Mouse (Mus musculus) embryonic facial prominence, embryonic 15.5 days (tissue): ENCODE data around the gene Hdac9. TPM values are rescaled to one million over a fixed set of nuclear protein-coding genes. Genes with fewer than 3 reads are reported as not detected.
A peak's percentile ranks its signal among the peaks of the same experiment; 100 is the strongest.

Source experiments
- ATAC-seq: fragments of 200-750 bp; cut with Nextera tagmentation; 2 replicates; pipeline ENCODE4 v1.8.0; 2017; ENCODE audit warnings: low read depth, moderate TSS enrichment; ENCODE audit not compliant: insufficient number of reproducible peaks, low FRiP score, low TSS enrichment
- H3K27ac ChIP-seq: fragments of 300-500 bp; sonication (generic); replicated peaks from 2 replicates; pipeline ENCODE4 v1.5.1; 2015; ENCODE audit warnings: mild to moderate bottlenecking, inconsistent platforms
- H3K27me3 ChIP-seq: fragments of 300-500 bp; sonication (generic); 2 replicates; pipeline ENCODE4 v1.6.1; 2015; ENCODE audit warnings: inconsistent platforms
- H3K36me3 ChIP-seq: fragments of 300-500 bp; sonication (generic); 2 replicates; pipeline ENCODE4 v1.6.1; 2015; ENCODE audit warnings: mild to moderate bottlenecking, inconsistent platforms
- H3K4me1 ChIP-seq: fragments of 300-500 bp; sonication (generic); 2 replicates; pipeline ENCODE4 v1.6.1; 2015; ENCODE audit warnings: inconsistent platforms
- H3K4me2 ChIP-seq: fragments of 300-500 bp; sonication (generic); replicated peaks from 2 replicates; pipeline ENCODE4 v1.6.1; 2015; ENCODE audit warnings: mild to moderate bottlenecking, inconsistent platforms
- H3K4me3 ChIP-seq: fragments of 300-500 bp; sonication (generic); replicated peaks from 2 replicates; pipeline ENCODE4 v1.5.1; 2015; ENCODE audit warnings: mild to moderate bottlenecking, inconsistent platforms
- H3K9ac ChIP-seq: fragments of 300-500 bp; sonication (generic); 2 replicates; pipeline ENCODE4 v1.6.1; 2015; ENCODE audit warnings: inconsistent platforms
- H3K9me3 ChIP-seq: fragments of 300-500 bp; sonication (generic); replicated peaks from 2 replicates; pipeline ENCODE4 v1.6.1; 2016; ENCODE audit warnings: inconsistent platforms
- whole genome bisulfite sequencing: fragments of 180-500 bp; shearing (Covaris S2); methylation state at CpG from one replicate; pipeline ENCODE4 v1.1.7; 2015; 5-methylcytosine and 5-hydroxymethylcytosine counted together
- polyA plus RNA-seq: library from polyadenylated mRNA; unstranded; fragments of >200 nt; fragmentation: Nextera tagmentation; extraction: Ambion mirVana; gene quantifications from 2 replicates; pipeline ENCODE4 v1.2.1, GENCODE M21; 2015

Gene Hdac9
- polyA plus RNA-seq, 1 experiment from 2014 or later, result 7.4 TPM

GRCm38 (mm10) chr12:34338886-34339285 lies 578.0 kb downstream of the Hdac9 start:
- WGBS, result 62% methylated on average over 4 of the region's 4 CpGs
- H3K27me3 ChIP-seq, result no peaks in the 10 kb centered on the region
- no peak overlapping the region for H3K27ac ChIP-seq
- no peak overlapping the region for H3K4me3 ChIP-seq
- no peaks in the 10 kb centered on the region for H3K36me3 ChIP-seq
- no peak overlapping the region for H3K9ac ChIP-seq
- H3K4me1 ChIP-seq, result no peaks in the 10 kb centered on the region
- no peaks in the 10 kb centered on the region for H3K9me3 ChIP-seq
- no peak for ATAC-seq
- H3K4me2 ChIP-seq, result no peak overlapping the region

- no peak overlapping the region for H3K4me3 ChIP-seq
- no peaks in the 10 kb centered on the region for H3K4me1 ChIP-seq
- H3K36me3 ChIP-seq, result no peaks in the 10 kb centered on the region
- H3K9ac ChIP-seq, result no peak overlapping the region
- no peak overlapping the region for H3K27ac ChIP-seq
- no peaks in the 10 kb centered on the region for H3K27me3 ChIP-seq
- 60% methylated on average over 4 of the region's 4 CpGs for WGBS
- H3K9me3 ChIP-seq, result no peaks in the 10 kb centered on the region
- no peak overlapping the region for H3K4me2 ChIP-seq
- no peak for ATAC-seq
Observed at GRCm38 (mm10) chr12:34334455-34335084, 582.3 kb downstream of the Hdac9 start.

GRCm38 (mm10) chr12:34332884-34333283 lies 584.0 kb downstream of the Hdac9 start:
- H3K27ac ChIP-seq, result no peak overlapping the region
- no peaks in the 10 kb centered on the region for H3K27me3 ChIP-seq
- no peaks in the 10 kb centered on the region for H3K36me3 ChIP-seq
- no peak for ATAC-seq
- no peak overlapping the region for H3K9ac ChIP-seq
- no peaks in the 10 kb centered on the region for H3K4me1 ChIP-seq
- no peaks in the 10 kb centered on the region for H3K9me3 ChIP-seq
- no peak overlapping the region for H3K4me2 ChIP-seq
- no peak overlapping the region for H3K4me3 ChIP-seq
- 59% methylated on average over 4 of the region's 4 CpGs for WGBS

GRCm38 (mm10) chr12:34327111-34327510 lies 589.8 kb downstream of the Hdac9 start:
- 92% methylated on average over 1 of the region's 1 CpGs for WGBS
- Histone ChIP-seq H3K27ac (no peak overlapping the region), H3K9ac (no peak overlapping the region), H3K27me3 (no peaks in the 10 kb centered on the region), H3K4me3 (no peak overlapping the region), H3K4me2 (no peak overlapping the region), H3K4me1 (no peaks in the 10 kb centered on the region), H3K9me3 (no peaks in the 10 kb centered on the region), H3K36me3 (no peaks in the 10 kb centered on the region)
- no peak for ATAC-seq

GRCm38 (mm10) chr12:34312113-34312719 lies 604.7 kb downstream of the Hdac9 start:
- 80% methylated on average over 15 of the region's 15 CpGs for WGBS
- no peak overlapping the region for H3K4me2 ChIP-seq
- no peak for ATAC-seq

GRCm38 (mm10) chr12:34305453-34305852 lies 611.4 kb downstream of the Hdac9 start:
- H3K36me3 ChIP-seq, result no peaks in the 10 kb centered on the region
- H3K4me3 ChIP-seq, result no peak overlapping the region
- no peak overlapping the region for H3K27ac ChIP-seq
- no peaks in the 10 kb centered on the region for H3K27me3 ChIP-seq
- WGBS, result 64% methylated on average over 3 of the region's 3 CpGs
- no peak for ATAC-seq
- H3K4me2 ChIP-seq, result no peak overlapping the region
- H3K9ac ChIP-seq, result no peak overlapping the region
- H3K4me1 ChIP-seq, result no peaks in the 10 kb centered on the region
- no peaks in the 10 kb centered on the region for H3K9me3 ChIP-seq

More at GRCm38 (mm10) chr12:34312113-34312719, 604.7 kb downstream of the Hdac9 start:
- Histone ChIP-seq H3K27me3 (no peaks in the 10 kb centered on the region), H3K36me3 (no peaks in the 10 kb centered on the region), H3K4me3 (no peak overlapping the region), H3K9ac (no peak overlapping the region), H3K9me3 (no peaks in the 10 kb centered on the region), H3K4me1 (no peaks in the 10 kb centered on the region), H3K27ac (no peak overlapping the region)

GRCm38 (mm10) chr12:34292346-34292745 lies 624.5 kb downstream of the Hdac9 start:
- H3K4me3 ChIP-seq, result no peak overlapping the region
- H3K27me3 ChIP-seq, result no peaks in the 10 kb centered on the region
- H3K36me3 ChIP-seq, result no peaks in the 10 kb centered on the region
- ATAC-seq, result no peak
- H3K9ac ChIP-seq, result no peak overlapping the region
- no peak overlapping the region for H3K4me2 ChIP-seq
- no peaks in the 10 kb centered on the region for H3K9me3 ChIP-seq
- H3K27ac ChIP-seq, result no peak overlapping the region
- no peaks in the 10 kb centered on the region for H3K4me1 ChIP-seq
- WGBS, result 36% methylated on average over 7 of the region's 7 CpGs

GRCm38 (mm10) chr12:34287218-34287617 lies 629.7 kb downstream of the Hdac9 start:
- 67% methylated on average over 2 of the region's 2 CpGs for WGBS
- no peak overlapping the region for H3K9ac ChIP-seq
- ATAC-seq, result no peak
- no peaks in the 10 kb centered on the region for H3K27me3 ChIP-seq
- no peak overlapping the region for H3K27ac ChIP-seq
- H3K9me3 ChIP-seq, result no peaks in the 10 kb centered on the region
- H3K4me1 ChIP-seq, result no peaks in the 10 kb centered on the region
- no peak overlapping the region for H3K4me3 ChIP-seq
- H3K36me3 ChIP-seq, result no peaks in the 10 kb centered on the region
- H3K4me2 ChIP-seq, result no peak overlapping the region

GRCm38 (mm10) chr12:34284888-34285287 lies 632.0 kb downstream of the Hdac9 start:
- no peak overlapping the region for H3K9ac ChIP-seq
- ATAC-seq, result no peak
- no peaks in the 10 kb centered on the region for H3K4me1 ChIP-seq

GRCm38 (mm10) chr12:34284396-34284795 lies 632.5 kb downstream of the Hdac9 start:
- Histone ChIP-seq H3K36me3 (no peaks in the 10 kb centered on the region), H3K9me3 (no peaks in the 10 kb centered on the region), H3K27me3 (no peaks in the 10 kb centered on the region), H3K4me2 (no peak overlapping the region), H3K9ac (no peak overlapping the region), H3K4me1 (0 out of 2 replicates have a peak, but pooled peaks cover under 1% of the 10 kb centered on the region), H3K4me3 (no peak overlapping the region), H3K27ac (no peak overlapping the region)
- ATAC-seq, result no peak
- 95% methylated on average over 3 of the region's 3 CpGs for WGBS

More at GRCm38 (mm10) chr12:34284888-34285287, 632.0 kb downstream of the Hdac9 start:
- no peaks in the 10 kb centered on the region for H3K36me3 ChIP-seq
- H3K27ac ChIP-seq, result no peak overlapping the region
- H3K4me2 ChIP-seq, result no peak overlapping the region
- H3K9me3 ChIP-seq, result no peaks in the 10 kb centered on the region
- H3K4me3 ChIP-seq, result no peak overlapping the region
- H3K27me3 ChIP-seq, result no peaks in the 10 kb centered on the region

GRCm38 (mm10) chr12:34278822-34279221 lies 638.1 kb downstream of the Hdac9 start:
- Histone ChIP-seq H3K27me3 (no peaks in the 10 kb centered on the region), H3K9me3 (no peaks in the 10 kb centered on the region), H3K4me2 (peak overlapping the region; percentile 31), H3K27ac (peak overlapping the region; percentile 25), H3K4me1 (peaks cover 10% of the 10 kb centered on the region; the same call in 1 of the 2 replicates), H3K9ac (no peak overlapping the region), H3K4me3 (no peak overlapping the region; the same call in 1 of the 2 replicates), H3K36me3 (no peaks in the 10 kb centered on the region)
- no peak for ATAC-seq
- 39% methylated on average over 12 of the region's 12 CpGs for WGBS

GRCm38 (mm10) chr12:34273816-34274215 lies 643.1 kb downstream of the Hdac9 start:
- 62% methylated on average over 1 of the region's 1 CpGs for WGBS
- Histone ChIP-seq H3K4me3 (no peak overlapping the region), H3K4me1 (peaks cover 10% of the 10 kb centered on the region; the same call in 1 of the 2 replicates), H3K36me3 (no peaks in the 10 kb centered on the region), H3K27me3 (no peaks in the 10 kb centered on the region), H3K27ac (no peak overlapping the region), H3K9me3 (no peaks in the 10 kb centered on the region), H3K9ac (no peak overlapping the region), H3K4me2 (no peak overlapping the region)
- ATAC-seq, result no peak
